Mouse (Mus musculus): ENCODE results near the gene Hspa14.

Gene Hspa14

DNA sequence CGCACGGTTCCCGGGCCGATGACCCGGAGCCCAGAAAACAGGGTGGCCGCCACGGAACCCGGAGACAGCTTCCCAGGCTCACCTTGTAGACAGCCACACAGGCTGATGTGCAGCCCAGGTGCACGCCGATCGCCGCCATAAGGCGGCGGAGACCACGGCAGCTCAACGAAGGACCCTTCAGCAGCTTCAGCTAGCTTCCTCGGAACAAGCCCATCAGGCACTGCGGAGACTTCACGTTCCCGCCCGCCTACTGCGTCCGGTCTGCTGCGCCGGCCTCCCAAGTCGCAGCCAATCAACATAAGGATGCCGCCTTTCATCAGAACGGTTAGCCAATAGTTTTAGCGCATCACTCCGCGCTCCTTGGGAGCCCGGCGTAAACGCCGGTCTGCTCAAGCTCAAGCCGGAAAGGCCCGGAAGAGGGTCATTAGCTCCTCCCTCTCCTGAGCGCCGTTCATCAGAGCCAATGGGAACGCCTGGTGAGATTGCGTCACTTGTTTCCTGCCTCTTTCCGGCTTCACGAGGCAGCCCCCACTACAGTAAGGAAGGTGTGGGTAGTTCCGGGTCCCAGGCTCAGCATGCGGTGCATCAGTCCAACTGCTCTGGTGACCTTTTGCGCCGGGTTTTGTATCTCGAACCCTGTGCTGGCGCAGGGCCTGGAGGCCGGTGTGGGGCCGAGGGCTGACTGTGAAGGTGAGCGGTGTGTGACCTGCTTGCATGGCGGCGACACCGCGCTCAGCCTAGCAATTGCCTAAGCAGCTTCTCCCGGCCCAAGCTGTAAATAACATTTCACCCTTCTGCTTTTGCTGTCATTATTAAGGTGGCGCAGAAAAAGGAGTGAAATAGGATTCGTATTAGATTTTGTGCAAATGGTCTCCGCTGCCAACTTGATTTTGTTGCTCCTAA, at the start of gene Hspa14, which contains the start of the genes Gm45902 and Cdnf:
Hspa14 (minus strand) TSS at position 263 of the 903 bp plus-strand sequence.
Gm45902 (minus strand) TSS at position 239 of the 903 bp plus-strand sequence.
Cdnf (plus strand) TSS at position 479 of the 903 bp plus-strand sequence.
- peak; percentile 99 for DNase-seq (ENCODE audit: low read depth, low spot score)

DNA sequence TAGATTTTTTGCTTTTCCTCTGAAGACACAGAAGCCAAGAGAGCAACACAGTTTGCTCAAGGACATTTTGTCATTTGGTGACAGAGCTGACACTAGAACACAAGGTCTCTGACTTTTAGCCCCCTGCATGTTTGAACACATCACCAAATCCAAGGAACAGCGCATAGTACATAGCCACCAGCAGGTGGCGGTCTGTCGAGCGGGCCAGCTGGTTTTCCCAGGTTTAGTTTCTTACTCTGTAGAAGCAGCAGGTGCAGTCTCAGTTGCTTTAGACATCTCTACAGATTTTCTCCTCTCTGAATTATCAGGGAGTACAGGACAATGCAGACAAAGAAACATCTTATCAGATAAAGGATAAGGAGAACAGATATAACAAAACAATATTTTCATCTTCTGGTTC, 34.0 kb upstream of the Hspa14 start:
- DNase-seq (ENCODE audit: low read depth, low spot score) = peak; percentile 78

DNA sequence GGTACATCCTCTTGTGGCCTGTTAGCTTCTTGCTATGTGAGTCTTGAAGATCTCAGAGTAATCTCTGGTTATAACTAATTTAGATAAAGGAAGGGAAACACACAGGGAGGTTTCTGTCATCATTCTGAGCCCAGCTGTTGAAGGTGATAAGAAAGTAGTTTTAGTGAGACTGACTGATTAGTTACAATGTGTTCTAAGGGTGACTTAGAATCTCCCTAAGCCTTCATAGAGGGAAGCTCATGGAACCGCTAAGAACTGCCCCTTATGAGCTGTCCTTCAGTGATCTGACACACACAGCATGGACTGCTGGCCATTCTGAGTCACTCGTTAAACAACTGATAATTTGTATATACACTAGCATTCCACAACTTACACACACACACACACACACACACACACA, 33.4 kb upstream of the Hspa14 start:
- DNase-seq (ENCODE audit: low read depth, low spot score) = no peak

DNA sequence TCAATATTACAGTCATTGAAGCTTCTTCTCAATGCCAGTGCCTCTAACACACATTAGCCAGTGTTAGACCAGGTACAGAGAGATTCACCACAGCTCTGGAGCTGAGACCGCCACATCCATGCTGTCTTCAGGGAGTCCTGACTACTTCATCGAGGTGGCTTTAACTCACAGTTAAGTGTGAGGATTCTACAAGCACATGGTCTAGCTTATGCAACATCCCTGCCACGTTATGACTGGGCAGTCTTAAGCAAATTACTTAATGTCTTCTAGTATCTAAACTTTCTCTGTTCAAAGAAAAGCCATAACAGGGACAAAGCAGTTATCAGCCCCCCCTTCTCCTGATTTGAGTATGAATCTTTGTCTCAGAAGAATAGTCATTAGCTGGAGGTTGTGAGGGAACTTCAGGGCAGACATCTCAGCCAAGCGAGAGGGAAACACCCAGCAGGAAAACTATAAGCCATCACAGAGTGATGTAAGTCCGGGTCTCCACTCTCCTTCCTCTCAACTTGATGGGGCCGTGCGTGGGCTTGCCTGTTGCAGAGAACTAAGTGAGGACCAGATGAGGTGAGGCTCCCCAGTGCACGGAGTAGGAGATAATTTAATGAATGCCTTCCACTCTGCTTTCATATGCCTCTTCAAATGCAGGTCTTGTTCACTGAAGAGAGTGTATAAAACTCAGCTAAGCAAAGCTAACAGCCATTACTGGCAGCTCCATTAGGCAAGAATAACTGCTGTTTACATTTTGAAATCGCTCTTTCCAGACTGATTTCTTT, 28.9 kb upstream of the Hspa14 start:
- no peak for DNase-seq (ENCODE audit: low read depth, low spot score)

DNA sequence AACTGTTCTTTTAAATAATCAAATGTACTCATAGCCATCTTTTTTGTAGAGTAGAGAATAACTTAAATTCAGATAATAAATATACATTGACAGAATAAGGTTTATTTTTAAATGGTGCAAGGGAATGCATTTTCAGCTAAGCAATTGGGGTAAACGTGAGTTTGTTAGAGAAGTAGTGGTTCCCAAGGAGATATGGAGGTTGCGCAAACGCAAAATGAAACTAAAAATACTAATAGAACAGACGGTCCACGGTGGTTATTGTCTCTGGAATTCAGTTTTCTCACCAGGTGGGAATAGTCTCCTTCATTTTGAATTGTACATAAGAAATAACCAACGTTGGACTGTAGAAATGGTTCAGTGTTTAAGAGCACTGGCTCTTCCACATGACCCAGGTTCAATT, 13.7 kb upstream of the Hspa14 start:
- DNase-seq (ENCODE audit: low read depth, low spot score) = no peak

DNA sequence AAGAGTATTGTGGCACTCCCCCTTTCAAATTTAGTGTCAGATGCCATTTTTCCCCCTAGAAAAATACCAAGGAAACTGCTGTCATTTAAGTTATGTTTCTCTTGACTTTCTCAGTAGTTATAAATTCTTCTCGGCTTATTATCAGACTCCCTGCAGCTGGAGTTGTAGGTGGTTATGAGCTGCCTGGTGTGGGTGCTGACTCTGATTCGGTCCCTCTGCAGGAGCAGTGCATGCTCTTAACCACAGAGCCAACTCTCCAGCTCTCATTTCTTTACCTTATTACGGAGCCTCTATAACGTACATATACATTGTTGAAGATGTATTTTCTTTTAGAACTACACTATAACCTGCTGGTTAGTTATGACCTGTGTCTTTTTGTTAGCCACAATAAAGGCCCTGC, 9.9 kb upstream of the Hspa14 start:
- no peak for DNase-seq (ENCODE audit: low read depth, low spot score)

DNA sequence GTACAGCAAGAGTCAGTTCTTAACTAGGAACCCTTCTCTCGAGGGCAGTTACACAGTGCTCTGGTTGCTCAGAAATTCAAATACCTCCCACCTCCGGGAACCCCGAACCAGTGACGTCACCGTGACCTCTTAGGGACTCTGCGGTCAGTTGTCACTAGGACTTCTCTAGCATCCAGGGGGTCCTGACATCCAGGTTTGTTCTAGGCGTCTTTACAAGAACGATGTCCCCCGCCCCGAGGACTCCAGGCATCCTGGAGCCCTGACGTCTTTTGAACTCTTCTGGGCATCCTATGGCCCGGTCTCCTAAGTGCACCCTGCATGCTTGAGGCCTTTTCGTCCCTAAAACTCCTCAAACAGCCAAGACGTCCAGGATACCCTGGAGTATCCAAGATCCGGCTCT, 538 bp downstream of the Hspa14 start:
- peak; percentile 75 for DNase-seq (ENCODE audit: low read depth, low spot score)

DNA sequence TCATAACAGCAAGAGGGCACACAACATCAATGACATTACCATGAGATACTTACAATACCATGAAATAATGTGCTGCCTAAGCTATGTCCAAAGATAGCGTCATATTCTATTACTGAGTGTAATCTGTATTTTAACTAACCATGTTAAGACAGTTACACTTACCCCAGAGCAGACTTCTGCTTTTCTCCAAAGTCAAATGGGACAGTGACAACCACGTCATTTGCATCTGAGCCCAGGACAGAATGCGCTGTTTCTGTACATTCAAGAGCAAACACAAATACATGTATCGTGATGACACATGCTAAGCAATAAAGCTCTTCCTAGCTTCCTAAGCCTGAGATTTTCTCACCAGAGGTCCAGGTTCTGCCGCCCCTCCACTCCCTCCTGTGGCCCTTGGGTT, 11.7 kb downstream of the Hspa14 start:
- DNase-seq (ENCODE audit: low read depth, low spot score) = peak; percentile 62

DNA sequence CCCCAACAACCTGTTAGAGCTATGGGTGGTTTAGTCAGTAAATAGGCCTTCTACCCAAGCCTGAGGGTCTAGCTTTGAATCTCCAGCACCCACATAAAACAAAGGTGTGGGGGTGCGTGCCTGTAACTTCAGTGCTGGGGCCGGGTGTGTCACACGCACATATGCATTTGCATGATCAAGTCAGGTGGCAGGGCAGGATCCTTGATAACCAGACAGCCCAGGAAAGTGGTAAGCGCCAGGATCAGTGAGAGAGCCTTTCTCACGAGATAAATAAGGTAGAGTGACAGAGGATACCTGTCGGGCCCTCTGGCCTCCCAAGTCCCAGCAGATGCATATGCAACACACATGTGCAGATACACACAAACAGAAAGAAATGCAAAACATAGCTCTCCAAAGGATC, 13.1 kb downstream of the Hspa14 start:
- DNase-seq (ENCODE audit: low read depth, low spot score) = no peak

DNA sequence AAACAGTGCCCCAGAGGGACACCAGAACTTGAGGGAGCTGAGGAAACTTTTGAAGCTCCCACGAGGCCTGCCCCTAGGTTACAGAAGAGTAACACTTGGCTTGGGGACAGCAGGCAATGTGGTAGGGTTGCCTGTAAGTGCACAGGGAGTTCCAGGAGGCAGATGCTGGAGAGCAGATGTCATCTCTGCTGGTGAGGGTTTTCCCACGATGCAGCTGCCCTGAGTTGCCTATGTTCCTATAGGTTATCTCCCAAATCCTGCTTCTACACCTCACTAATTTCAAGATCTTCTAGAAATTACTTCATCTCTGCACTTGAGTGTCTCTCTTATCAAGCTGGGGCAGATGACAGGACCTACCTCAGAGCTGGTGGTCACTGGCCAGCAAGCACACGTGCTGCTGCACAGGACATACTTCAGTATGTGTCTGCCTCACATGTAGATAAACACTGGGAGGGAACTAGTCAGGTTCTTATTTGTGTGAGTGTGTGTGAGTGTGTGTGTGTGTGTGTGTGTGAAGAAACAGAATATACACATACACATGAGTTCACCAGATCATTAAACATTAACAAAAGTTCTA, 18.7 kb downstream of the Hspa14 start:
- DNase-seq (ENCODE audit: low read depth, low spot score) = no peak

DNA sequence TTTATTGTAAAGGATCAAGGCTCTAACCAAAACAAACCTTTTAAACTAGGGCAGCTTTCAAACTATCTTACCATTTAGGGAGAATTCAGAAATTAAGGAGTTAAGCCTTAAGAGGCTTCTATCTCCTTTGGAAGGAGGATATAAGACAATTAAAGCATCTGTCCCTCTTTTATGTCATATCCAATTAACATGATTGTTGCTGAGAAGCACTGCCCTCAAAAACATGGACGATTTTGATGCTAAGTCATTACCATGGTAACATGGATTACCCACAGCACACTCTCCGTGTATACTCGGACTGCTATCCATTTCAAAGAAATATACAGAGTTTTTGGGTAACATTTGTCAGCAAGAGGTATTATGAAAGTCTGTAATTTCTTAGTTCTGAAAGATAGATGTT, 22.8 kb downstream of the Hspa14 start:
- no peak for DNase-seq (ENCODE audit: low read depth, low spot score)

DNA sequence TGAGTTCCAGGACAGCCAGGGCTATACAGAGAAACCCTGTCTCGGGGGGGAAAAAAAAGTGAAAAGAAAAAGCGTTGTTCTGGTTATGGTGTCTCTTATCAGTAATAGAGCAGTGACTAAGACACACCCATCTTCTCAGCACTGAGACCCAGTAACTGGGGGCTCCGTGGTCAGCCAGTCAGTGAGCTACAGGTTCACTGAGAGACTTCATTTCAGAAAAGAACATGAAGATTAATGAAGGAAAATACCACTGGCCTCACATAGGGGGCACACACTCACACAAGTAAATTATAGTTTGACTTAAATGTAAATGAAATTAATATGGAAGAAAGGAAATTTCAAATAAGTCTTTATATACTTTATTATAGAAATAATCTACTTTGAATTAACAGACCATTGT, 32.4 kb downstream of the Hspa14 start:
- peak; percentile 18 for DNase-seq (ENCODE audit: low read depth, low spot score)

DNA sequence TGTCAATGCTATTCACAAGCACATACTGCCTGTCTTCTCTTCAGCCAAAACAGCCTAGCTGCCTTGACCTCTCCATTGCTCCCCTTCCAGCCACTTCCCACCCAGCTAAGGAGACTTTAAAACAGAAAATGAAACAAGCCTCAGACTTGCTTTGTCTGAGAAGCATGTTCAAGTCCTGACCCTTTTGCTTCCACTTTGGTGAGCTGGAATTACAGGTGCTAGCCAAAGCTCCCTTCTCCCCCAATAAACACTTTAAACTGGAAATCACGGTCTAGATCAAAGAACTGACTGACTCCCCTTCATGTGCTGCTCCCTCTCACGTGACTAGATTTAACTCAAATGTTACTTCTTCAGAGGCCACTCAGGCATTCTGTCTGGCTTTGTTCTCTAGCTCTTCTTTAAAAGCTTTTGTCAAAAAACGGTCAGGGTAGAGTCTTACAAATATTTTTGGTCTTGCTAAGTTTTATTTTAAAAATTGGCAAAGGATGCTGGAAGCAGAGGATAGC, 36.8 kb downstream of the Hspa14 start:
- no peak for DNase-seq (ENCODE audit: low read depth, low spot score)

DNA sequence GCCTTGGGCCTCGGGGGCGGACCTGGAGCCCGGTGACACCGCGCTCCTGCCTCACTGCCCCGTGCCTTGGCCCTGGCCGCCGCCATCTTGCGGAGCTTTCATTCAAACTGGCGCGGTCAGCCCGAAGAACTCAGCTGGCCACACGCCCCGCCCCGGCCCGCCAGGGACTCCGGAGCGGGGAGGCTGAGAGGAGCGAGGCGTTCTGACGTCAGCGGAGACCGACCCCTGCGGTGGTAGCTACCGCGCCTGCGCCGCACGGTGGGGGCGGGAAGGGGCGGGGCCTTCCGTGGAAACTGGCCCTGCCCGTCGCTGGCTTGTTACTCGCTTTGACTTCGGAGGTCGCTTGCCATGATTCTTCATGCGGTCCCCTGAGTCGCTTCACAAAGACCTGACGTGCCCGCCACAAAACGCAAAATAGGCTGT, 37.7 kb downstream of the Hspa14 start, which contains the start of gene Suv39h2:
Suv39h2 (minus strand) TSS at position 171 of the 423 bp plus-strand sequence.
- peak; percentile 98 for DNase-seq (ENCODE audit: low read depth, low spot score)

DNA sequence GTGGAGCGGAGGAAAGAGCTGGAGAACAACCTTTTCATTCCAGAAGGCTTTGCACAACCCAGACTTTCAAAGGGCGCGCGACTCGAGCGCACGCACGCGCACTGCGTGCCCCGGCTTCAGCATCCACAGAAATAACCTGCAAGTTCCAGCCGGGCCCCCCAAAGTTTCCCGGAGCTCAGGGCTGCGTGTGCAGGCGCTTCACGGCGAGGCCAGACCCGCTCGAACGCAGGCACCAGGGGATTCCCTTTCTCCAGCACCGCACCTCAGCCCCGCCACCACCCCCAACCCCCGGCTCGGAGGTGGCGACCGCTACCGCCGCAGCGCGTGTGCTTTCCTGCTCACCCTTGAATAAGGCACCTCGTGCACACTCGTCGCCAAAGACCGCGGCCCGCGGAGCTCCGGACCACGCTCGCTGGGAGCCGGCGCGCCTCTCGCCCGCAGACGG, 38.2 kb downstream of the Hspa14 start:
- DNase-seq (ENCODE audit: low read depth, low spot score) = peak; percentile 78

DNA sequence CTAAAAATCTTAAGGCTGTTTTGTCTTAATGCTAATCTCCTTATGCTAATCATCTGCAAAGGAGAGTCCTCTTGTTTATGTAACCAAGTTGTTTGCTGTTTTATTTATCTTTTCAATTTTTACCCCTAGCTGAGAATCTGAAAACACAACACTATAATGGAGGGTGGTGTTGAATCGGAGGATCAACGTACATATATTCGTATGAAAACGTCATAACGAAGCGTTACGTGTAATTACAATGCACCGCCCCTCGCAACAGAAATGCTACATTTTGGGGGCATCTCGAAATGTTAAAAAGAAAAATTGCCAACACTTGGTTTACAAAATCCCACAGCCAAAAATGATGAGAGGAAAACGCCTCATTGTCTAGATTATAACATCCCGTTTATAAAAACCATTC, 38.7 kb downstream of the Hspa14 start:
- no peak for DNase-seq (ENCODE audit: low read depth, low spot score)

DNA sequence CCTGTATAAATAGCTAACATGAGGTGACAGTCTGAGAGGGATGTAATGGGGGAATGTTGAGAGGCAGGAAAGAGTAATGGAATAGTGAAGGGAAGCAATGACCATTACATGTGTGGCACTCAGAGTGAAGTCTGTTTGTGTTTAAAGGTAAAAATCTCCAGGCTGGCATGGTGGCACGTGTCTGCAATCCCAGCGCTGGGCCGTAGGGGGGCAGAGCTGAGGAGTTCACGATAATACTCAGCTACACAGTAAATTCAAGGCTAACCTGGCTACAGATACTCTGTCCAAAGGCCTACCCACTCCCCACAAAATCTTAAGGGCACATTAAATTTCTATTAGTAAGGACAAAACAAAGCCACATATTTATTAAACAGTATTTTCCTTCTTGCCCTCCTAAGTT, 56.0 kb downstream of the Hspa14 start:
- DNase-seq (ENCODE audit: low read depth, low spot score) = peak; percentile 25

DNA sequence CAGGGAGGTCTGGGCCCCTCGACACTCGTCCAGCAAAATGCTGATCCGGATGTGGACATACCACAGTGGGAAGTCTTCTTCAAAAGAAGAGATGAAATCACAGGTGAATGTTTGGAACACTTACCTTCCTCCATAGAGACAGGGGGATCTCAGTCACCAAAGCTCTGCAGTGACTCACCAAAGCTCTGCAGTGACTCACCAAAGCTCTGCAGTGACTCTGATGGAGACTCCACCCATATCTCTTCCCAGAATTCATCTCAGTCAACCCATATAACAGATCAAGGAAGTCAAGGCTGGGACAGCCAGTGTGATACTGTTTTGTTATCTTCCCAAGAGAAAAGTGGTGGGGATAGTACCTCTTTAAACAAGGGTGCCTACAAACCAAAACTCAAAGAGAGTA, 59.5 kb downstream of the Hspa14 start:
- no peak for DNase-seq (ENCODE audit: low read depth, low spot score)

DNA sequence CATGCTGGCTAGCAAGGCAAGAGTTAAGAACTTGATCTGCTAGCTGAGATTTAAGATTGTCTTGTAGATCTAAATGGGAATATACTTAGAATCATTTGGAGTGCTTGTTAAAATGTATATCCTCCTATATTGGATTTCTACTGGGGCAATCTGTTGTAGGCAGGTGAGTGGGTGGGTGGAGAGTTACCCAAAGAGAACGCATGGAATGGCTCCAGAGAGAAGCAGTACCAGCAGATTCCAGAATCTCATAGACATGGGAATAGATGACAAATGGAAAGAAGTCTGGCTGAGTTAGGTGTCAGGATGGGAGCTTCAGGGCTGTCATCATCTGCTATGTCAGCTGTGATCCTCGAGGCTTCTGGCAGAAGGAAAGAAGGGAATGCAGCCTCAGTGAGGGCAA, 63.2 kb downstream of the Hspa14 start:
- DNase-seq (ENCODE audit: low read depth, low spot score) = no peak

DNA sequence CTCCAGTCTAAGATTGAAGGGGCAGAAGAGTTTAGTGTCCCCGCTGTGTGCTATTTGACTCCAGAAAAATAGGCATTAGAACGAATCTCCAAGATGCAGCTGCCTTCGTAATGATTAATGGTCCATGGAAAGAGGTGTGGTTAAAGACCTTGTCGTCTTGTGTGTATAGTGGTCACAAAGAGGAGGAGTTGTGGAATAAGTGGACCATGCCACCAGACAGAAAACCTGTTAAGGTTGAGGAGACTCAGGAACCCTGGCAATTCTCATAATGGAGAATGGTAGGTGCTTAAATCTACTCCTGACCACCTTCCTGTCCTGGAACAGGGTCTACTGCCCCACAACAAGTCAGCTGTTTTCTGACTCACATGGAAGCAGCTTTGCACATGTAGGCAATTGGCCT, 66.6 kb downstream of the Hspa14 start:
- DNase-seq (ENCODE audit: low read depth, low spot score) = no peak

DNA sequence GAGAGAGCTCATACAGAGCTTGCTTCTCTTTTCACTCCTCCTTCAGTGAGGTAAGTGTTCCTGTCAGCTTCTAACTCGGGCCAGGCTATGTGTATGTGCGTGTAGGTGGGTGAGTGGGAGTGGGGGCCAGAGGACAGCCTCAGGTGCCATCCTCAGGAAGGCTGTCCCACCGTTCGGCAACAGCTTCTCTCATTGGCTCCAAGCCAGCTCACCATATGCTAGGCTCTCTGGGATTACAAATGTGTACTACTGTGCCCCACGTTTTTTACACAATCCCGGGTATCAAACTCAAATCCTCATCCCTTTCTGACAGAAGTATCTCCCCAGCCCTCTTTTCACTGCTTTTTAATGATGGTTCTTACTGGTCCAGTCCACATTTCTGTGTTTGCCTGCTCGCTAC, 68.4 kb downstream of the Hspa14 start:
- DNase-seq (ENCODE audit: low read depth, low spot score) = no peak

Measured in A20 (cell line).